Mouse (Mus musculus) limb, embryonic 10.5 days (tissue): ENCODE results near the gene Rabl2. TPM values are rescaled to one million over a fixed set of nuclear protein-coding genes. Genes with fewer than 3 reads are reported as not detected.

ENCODE experiments used
- DNase-seq: peaks from one replicate; pipeline ENCODE4 v3.0.0-alpha.2; 2017; ENCODE audit warnings: low spot score
- H3K27ac ChIP-seq: fragments of 300-500 bp; sonication (generic); 2 replicates; pipeline ENCODE4 v1.5.1; 2016; ENCODE audit warnings: mild to moderate bottlenecking
- H3K27me3 ChIP-seq: fragments of 300-500 bp; sonication (generic); 2 replicates; pipeline ENCODE4 v1.6.1; 2016; ENCODE audit warnings: low read depth, mild to moderate bottlenecking; ENCODE audit not compliant: poor library complexity, severe bottlenecking
- H3K36me3 ChIP-seq: fragments of 300-500 bp; sonication (generic); 2 replicates; pipeline ENCODE4 v1.6.1; 2016; ENCODE audit warnings: mild to moderate bottlenecking, moderate library complexity
- H3K4me1 ChIP-seq: fragments of 300-500 bp; sonication (generic); 2 replicates; pipeline ENCODE4 v1.6.1; 2016
- H3K4me3 ChIP-seq: fragments of 300-500 bp; sonication (generic); 2 replicates; pipeline ENCODE4 v1.5.1; 2016; ENCODE audit warnings: mild to moderate bottlenecking, moderate library complexity
- H3K9me3 ChIP-seq: fragments of 300-500 bp; sonication (generic); replicated peaks from 2 replicates; pipeline ENCODE4 v1.6.1; 2016; ENCODE audit warnings: mild to moderate bottlenecking
- WGBS: fragments of 180-500 bp; shearing (Covaris S2); methylation state at CpG from one replicate; pipeline ENCODE4 v1.1.7; 2016; 5-methylcytosine and 5-hydroxymethylcytosine counted together
- polyA plus RNA-seq: library from polyadenylated mRNA; unstranded; fragments of >200 nt; fragmentation: Nextera tagmentation; extraction: Ambion mirVana; gene quantifications from 2 replicates; pipeline ENCODE4 v1.2.1, GENCODE M21; 2016

Rabl2 gene
- polyA plus RNA-seq = 64.8 and 65.6 TPM in 2 replicates

DNA sequence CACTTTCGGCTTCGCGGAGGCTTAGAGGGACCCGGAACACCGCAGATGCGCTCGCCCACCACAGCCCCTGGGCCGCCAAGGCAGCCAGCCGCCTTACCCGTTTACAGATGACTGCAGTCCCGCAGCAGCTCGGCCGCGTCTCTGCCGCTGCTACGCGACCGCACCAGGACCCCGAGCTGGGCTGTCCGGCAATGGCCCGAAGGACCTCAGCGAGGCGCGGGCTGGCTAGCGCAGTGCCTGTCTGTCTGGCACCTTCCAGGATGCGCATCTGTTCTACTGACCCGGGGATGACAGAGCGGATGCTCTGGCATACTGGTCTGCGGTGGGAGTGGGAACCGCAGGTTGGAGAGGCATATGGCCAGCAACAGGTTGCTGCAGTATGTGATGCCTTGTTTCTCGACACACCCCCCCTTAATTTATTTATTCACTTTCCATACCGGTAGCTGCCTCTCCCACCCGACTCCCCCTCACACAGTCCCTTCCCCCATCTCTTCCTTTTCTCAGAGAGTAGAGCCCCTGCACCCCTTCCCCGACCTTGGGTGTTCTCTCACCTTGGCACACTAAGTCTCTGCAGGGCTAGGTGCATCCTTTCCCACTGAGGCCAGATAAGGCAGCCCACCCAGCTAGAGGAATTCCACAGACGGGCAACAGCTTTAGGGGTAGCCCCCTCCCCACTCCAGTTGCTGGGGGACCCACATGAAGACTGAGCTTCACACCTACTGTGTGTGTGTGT is at the start of gene Rabl2:
Gene Rabl2, minus strand, starts transcription at position 201 of the 733 bp plus-strand sequence.
- Histone ChIP-seq H3K4me1 (peaks cover 13% of the 10 kb centered on the region), H3K4me3 (peak within 1 kb of the TSS; percentile 88), H3K9me3 (no peaks in the 10 kb centered on the region), H3K27ac (peak within 1 kb of the TSS; percentile 82), H3K36me3 (peaks cover 12% of the 10 kb centered on the region), H3K27me3 (no peaks in the 10 kb centered on the region)
- under 1% methylated on average over 35 of the region's 35 CpGs for whole genome bisulfite sequencing
- peak; percentile 93 for DNase-seq

DNA sequence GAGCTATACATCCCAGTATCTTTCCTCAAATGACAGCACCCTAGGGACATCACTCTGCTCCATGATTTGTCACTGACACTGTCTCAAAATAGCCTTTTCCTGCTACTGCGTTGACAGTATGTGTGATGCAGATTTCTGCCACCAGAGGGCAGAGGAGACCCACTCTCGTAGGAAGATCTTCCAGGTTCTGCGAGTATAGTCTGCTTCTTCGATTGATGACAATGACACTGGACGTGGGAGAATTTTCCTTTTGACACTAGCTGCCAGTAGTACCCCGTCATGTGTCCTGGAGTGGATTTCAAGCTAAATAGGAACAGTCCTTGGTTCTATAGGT is 31.9 kb upstream of the Rabl2 start:
- 23% methylated on average over 6 of the region's 6 CpGs for WGBS
- no peak overlapping the region for H3K27ac ChIP-seq
- H3K4me1 ChIP-seq = no peaks in the 10 kb centered on the region
- no peaks in the 10 kb centered on the region for H3K36me3 ChIP-seq
- H3K4me3 ChIP-seq = no peak overlapping the region
- DNase-seq = peak; percentile 76
- H3K27me3 ChIP-seq = no peaks in the 10 kb centered on the region
- H3K9me3 ChIP-seq = no peaks in the 10 kb centered on the region

DNA sequence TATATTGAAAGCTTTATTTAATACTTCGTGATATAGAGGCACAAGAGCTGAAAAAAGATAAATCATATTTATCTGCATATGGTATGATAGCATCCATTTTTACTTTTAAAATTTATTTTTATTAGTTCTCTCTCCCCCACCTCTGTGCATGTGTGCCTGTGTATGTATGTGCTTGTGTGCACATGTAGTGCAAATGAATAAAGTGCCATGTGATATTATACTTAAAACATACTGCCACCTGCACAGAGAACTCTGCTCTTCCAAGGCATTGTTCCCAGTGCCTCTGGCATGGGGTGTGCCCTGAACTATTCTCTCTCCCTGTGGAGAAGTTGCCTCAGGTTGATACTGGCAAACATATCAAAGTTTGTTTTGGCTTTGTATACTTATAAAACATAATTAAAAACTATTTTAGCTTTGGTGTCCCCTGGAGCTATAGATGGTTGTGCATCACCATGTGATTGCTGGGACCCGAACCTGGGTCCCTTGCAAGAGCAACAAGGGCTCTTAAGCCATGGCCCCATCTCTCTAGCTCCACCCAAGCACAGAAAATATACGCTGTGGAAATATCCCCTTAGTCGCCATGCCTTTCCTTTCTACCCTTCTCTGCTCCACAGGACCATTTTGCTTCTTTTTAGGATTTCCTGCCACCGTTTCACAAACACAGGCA is 31.4 kb upstream of the Rabl2 start:
- DNase-seq = no peak
- 63% methylated on average over 5 of the region's 5 CpGs for WGBS
- Histone ChIP-seq H3K27me3 (no peaks in the 10 kb centered on the region), H3K9me3 (no peaks in the 10 kb centered on the region), H3K36me3 (no peaks in the 10 kb centered on the region), H3K4me3 (no peak overlapping the region), H3K4me1 (no peaks in the 10 kb centered on the region), H3K27ac (no peak overlapping the region)

DNA sequence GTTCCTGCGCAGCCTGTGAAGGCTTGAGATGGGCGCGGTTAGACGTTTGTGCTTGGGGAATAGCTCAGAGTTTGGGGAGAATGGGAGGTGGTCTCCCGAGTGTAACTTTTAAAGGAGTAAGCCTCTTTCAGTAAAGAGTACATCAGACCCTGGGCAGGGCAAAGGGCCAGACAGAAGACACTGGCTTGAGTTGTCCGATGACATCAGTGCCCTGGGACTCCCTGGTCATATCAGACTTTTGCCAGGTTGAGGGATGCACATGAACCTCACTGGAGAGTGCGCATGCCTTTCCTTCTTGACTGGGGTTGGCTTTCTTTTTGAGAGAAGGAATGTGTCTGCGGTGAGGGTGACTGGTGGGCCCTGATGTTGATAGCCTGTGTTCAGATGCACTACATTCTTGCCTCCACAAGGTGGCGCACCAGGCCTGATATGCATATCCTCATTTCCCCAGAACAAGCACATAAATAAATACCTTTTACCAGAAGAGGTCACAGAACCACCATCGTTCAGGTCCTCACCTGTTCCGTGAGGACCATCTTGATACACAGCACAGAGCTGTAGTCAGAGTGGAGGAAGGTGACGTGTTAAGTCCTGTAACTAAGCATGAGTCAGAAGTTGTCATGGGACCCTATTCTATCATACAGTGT is 30.7 kb upstream of the Rabl2 start:
- 82% methylated on average over 12 of the region's 12 CpGs for WGBS
- H3K27ac ChIP-seq = no peak overlapping the region
- DNase-seq = peak; percentile 65
- no peaks in the 10 kb centered on the region for H3K36me3 ChIP-seq
- H3K4me3 ChIP-seq = no peak overlapping the region
- no peaks in the 10 kb centered on the region for H3K9me3 ChIP-seq
- no peaks in the 10 kb centered on the region for H3K4me1 ChIP-seq
- H3K27me3 ChIP-seq = no peaks in the 10 kb centered on the region

DNA sequence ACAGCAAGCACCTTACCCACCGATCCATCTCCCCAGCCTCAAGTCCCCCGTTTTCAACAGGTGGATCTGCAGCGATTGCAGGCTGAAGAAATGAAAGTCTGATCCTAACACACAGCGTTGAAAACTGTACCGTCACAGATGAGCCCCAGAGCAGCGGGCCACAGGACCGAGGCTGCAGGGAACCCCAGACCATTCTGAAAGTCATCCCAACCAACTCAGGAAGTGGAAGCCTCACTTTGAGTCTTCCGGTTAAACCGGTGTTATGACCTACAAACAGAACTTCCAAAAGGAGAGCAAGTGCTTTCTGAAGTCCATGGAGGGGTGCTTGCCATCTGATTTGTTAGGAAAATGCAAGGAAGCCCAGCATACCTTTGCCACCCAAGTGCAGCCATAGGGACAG is 16.2 kb upstream of the Rabl2 start:
- Histone ChIP-seq H3K27me3 (no peaks in the 10 kb centered on the region), H3K4me3 (no peak overlapping the region), H3K27ac (no peak overlapping the region), H3K4me1 (no peaks in the 10 kb centered on the region), H3K36me3 (no peaks in the 10 kb centered on the region), H3K9me3 (no peaks in the 10 kb centered on the region)
- 86% methylated on average over 9 of the region's 9 CpGs for WGBS
- no peak for DNase-seq

DNA sequence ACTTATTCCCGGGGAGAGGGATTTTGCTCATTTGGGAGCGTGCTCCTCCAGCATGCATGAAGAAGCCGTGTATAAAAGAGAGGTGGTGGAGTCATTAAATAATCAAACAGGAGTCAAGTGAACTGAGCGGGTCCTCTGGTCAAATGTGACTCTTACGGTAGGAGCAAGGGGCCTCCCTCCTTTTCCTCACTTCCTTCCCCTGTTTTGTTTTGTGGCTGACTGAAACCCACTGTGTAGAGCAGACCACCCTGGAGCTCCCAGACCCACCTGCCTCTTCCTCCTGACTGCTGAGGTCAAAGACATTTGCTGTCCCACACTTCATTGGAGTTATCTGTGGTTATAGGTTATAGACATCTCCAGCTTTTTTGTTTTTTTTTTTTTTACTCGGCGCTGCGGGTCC is 15.8 kb upstream of the Rabl2 start:
- H3K27ac ChIP-seq = no peak overlapping the region
- DNase-seq = no peak
- H3K36me3 ChIP-seq = no peaks in the 10 kb centered on the region
- H3K27me3 ChIP-seq = no peaks in the 10 kb centered on the region
- no peak overlapping the region for H3K4me3 ChIP-seq
- WGBS = 90% methylated on average over 8 of the region's 8 CpGs
- H3K4me1 ChIP-seq = no peaks in the 10 kb centered on the region
- H3K9me3 ChIP-seq = no peaks in the 10 kb centered on the region

DNA sequence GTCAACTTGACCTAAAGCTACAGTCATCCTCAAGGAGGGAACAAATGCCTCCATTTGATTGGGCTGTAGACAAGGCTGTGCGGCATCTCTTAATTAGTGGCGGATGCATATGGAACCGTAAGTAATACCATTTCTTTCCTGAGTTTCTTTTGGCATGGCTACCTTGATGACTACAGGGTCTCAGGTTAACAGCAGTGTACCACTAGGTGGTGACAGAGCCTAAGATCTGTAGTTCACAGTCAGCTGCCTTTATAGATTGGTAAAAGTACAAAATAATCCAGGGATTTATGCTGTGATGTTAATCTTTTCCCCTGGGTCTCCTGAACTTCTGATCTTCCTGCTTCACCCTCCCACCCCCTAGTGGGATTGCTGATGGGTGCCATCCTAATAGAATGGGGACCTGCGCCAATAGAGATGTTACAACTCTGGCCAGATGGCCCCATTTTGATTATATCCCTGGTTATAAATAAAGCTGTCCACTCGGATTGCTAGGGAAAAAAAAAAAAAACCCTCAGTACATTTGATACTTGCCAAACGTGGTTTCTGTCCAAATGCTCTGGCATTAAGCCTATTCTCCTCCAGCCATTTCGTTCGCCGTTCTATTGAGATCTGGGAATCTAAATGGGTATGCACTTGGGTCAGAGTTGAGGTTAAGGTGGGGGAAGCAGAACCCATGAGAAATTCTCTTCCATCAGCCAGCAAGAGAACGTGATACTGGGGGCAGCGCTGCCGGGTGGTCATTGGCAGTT is 14.3 kb upstream of the Rabl2 start:
- DNase-seq = no peak
- no peaks in the 10 kb centered on the region for H3K36me3 ChIP-seq

DNA sequence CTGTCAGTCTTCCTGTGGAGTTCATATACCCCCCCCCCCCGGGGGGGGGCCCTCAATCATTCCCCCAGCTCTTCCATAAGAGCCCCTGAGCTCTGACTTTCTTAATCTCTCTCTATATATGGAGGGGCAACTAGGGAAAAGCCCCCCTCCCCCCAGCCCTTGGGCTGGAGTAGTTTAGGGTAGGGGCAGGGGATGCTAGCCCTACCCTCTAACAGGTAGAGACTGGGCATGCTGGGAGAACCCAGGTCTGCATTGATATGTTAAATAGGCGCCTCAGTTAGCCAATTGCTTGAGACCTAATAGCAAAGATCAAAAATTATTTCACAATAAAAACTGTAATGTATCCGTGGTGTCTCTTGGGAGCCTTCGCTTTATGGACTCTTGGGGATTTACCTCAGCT is 825 bp upstream of the Rabl2 start:
- peak overlapping the region; percentile 88 for H3K4me3 ChIP-seq
- DNase-seq = no peak
- H3K27ac ChIP-seq = peak overlapping the region; percentile 82
- H3K27me3 ChIP-seq = no peaks in the 10 kb centered on the region
- peaks cover 13% of the 10 kb centered on the region for H3K4me1 ChIP-seq
- H3K36me3 ChIP-seq = peaks cover 6% of the 10 kb centered on the region
- 53% methylated on average over 4 of the region's 4 CpGs for WGBS
- no peaks in the 10 kb centered on the region for H3K9me3 ChIP-seq

More for the DNA sequence above, 14.3 kb upstream of the Rabl2 start:
- no peak overlapping the region for H3K27ac ChIP-seq
- no peaks in the 10 kb centered on the region for H3K4me1 ChIP-seq
- H3K9me3 ChIP-seq = no peaks in the 10 kb centered on the region
- WGBS = 83% methylated on average over 12 of the region's 12 CpGs
- H3K4me3 ChIP-seq = no peak overlapping the region
- H3K27me3 ChIP-seq = no peaks in the 10 kb centered on the region

DNA sequence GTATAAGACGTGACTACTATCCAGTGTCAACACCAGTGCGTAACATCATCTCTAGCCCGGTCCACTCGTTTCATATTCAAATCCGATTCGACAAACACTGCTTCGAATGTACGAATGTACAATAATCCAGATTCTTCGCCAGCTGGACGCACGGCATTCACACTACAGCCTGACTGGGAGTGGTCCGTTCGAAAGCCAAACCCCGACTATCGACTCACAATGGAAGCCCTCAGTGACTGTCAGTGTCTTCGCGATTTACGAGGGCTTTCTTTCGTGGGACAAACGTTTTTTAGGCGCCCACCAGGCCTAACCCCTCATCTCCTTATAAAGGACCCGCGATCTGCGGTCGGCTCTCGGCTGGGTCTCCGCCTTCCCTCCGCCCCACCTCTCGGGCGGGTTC is 406 bp downstream of the Rabl2 start:
- peaks cover 18% of the 10 kb centered on the region for H3K36me3 ChIP-seq
- H3K4me3 ChIP-seq = peak overlapping the region; percentile 88
- H3K27ac ChIP-seq = peak overlapping the region; percentile 82
- WGBS = 7% methylated on average over 30 of the region's 30 CpGs
- DNase-seq = no peak
- H3K4me1 ChIP-seq = peaks cover 13% of the 10 kb centered on the region
- no peaks in the 10 kb centered on the region for H3K9me3 ChIP-seq
- H3K27me3 ChIP-seq = no peaks in the 10 kb centered on the region

DNA sequence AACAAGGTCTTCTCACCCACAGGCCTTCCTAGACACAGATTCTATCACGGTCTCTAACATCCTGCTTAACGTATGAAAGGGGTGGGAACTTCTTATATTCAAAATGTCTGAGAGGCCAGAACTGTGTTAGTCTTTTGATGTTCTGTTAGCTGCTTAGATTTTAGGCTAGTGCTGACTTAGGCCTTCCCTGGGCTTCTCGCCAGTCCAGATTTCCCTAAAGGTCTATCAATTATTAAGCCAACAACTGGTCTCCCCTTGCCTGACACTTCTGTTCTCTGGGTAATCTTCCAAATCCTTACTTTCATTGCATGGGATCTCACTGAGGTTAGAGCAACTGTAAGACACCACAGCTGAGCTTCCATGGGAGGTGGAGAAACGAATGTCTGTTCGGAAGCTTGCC is 2.6 kb downstream of the Rabl2 start:
- no peak for DNase-seq
- Histone ChIP-seq H3K27ac (no peak overlapping the region), H3K36me3 (peaks cover 26% of the 10 kb centered on the region), H3K4me1 (peaks cover 13% of the 10 kb centered on the region), H3K9me3 (no peaks in the 10 kb centered on the region), H3K4me3 (no peak overlapping the region), H3K27me3 (no peaks in the 10 kb centered on the region)
- whole genome bisulfite sequencing = 93% methylated on average over 5 of the region's 5 CpGs

DNA sequence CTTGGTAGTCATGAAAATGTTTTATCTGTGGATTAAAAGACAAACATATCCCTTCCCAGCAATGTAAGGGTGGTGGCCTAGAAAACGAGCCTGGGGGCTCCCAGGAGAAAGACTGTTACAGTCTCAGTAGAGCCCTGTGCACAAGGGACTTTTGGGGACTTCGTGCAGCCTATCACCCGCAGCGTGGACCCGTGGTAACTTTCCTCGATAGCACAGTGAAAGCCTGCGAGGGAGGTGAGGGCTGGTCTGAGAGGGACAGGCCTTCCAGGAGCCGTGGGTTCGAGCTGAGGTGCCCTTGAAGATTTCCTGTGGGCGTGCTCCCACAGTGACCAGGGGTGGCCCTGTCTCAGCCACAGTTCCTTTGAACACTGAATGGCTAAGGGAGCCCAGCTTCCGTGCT is 6.1 kb downstream of the Rabl2 start:
- no peak for DNase-seq
- H3K27ac ChIP-seq = no peak overlapping the region
- no peaks in the 10 kb centered on the region for H3K9me3 ChIP-seq
- H3K36me3 ChIP-seq = peaks cover 47% of the 10 kb centered on the region
- WGBS = 92% methylated on average over 11 of the region's 11 CpGs
- no peak overlapping the region for H3K4me3 ChIP-seq
- no peaks in the 10 kb centered on the region for H3K27me3 ChIP-seq
- H3K4me1 ChIP-seq = peaks cover under 1% of the 10 kb centered on the region; the same call in 1 of the 2 replicates

DNA sequence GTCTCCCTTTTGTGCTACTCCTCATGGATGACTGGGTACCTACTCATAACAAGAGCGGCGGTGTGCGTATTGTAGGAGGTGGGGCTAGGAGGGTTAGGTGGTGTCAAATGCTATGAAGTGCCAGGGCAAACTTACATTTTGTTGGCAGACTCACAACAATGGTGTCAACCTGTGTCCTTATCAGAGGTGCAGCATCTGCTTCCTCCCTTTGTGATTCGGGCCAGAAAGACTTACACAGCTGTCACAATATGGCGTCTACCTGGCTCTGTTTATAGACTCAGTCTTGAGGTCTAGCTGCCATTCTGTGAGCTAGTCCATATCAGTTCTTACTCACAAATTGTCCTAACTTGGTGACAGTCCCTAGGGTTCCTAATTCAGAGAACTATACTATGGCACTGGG is 6.6 kb downstream of the Rabl2 start:
- 94% methylated on average over 5 of the region's 5 CpGs for WGBS
- Histone ChIP-seq H3K9me3 (no peaks in the 10 kb centered on the region), H3K36me3 (peaks cover 47% of the 10 kb centered on the region), H3K4me1 (no peaks in the 10 kb centered on the region), H3K4me3 (no peak overlapping the region), H3K27ac (no peak overlapping the region), H3K27me3 (no peaks in the 10 kb centered on the region)
- no peak for DNase-seq

DNA sequence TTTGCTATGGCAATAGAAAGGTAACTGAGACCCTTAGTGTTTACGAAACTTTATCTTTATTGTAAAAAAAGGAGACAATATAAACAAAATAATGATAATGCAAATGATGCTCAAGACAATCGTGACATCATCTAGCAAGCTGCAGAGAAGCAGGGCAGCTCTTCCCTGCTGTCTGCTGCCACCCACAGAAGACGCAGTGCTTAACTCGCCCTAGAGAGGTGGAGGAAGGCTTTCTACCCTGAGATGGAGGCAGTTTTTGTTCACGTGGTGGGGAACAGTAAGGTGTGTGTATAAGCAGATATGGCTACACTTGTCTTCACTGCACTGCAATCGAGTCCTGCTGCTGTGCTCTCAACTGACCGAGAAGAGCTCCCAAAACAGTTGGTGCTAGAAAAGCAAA is 9.2 kb downstream of the Rabl2 start:
- Histone ChIP-seq H3K9me3 (no peaks in the 10 kb centered on the region), H3K36me3 (peaks cover 41% of the 10 kb centered on the region), H3K27ac (no peak overlapping the region), H3K27me3 (no peaks in the 10 kb centered on the region), H3K4me1 (no peaks in the 10 kb centered on the region), H3K4me3 (no peak overlapping the region)
- DNase-seq = no peak
- 86% methylated on average over 7 of the region's 7 CpGs for WGBS
